Mouse (Mus musculus) ovary, postnatal 10 days (tissue): ENCODE results near the gene Adcy9.
"Not testable (repeated sequence)": the region's sequence is repeated elsewhere in the genome, so short reads cannot be mapped to it uniquely, and the experiment has no call there.

Experiments
- DNase-seq: peaks from one replicate; pipeline ENCODE4 v3.0.0; 2022; ENCODE audit warnings: low spot score

Gene Adcy9

GRCm38 (mm10) chr16:4270911-4271310 is 149.4 kb downstream of the Adcy9 start:
- no peak for DNase-seq

GRCm38 (mm10) chr16:4267857-4268666 is 152.2 kb downstream of the Adcy9 start:
- peak; percentile 67 for DNase-seq

DNA sequence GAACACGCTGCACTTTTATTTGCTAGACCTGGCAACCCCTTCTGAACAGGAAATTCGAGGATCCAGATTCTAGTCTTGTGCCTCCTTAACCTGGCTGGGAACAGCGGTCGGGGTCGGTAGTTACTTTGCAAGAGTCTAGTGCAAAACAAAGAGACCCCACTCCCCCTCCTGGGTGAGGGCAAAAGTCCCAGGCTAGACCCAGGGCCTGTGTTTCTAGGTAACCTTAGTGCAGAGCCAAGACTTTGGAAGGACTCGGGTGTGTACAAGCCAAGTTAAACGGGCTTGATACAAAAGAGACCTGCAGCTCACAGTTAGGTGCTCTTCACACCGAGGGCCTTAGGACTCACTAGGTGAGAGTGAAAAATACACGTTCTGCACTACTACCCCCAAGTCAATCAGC is 152.8 kb downstream of the Adcy9 start:
- no peak for DNase-seq

- no peak for DNase-seq
Observed at GRCm38 (mm10) chr16:4265351-4265750, 154.9 kb downstream of the Adcy9 start.

GRCm38 (mm10) chr16:4263486-4263885 is 156.8 kb downstream of the Adcy9 start:
- no peak for DNase-seq

DNA sequence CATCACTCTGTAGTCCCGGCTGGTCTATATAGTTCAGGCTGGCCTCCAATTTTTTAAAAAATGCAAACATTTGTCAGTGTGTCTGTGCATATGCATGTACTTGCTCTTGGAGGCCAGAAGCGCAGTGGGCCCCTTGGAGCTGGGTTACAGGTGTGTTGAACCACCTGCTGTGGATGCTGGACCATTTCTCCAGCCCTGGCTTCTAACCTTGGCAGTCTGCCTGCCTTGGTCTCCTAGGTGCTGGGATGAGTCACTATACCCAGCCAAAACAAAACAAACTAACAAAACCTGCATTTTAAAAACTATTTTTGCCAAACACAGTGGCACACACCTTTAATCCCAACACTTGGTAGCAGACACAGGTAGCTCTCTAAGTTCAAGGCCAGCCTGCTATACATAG is 162.8 kb downstream of the Adcy9 start:
- DNase-seq, result no peak

GRCm38 (mm10) chr16:4248791-4249190 is 171.5 kb downstream of the Adcy9 start:
- DNase-seq, result no peak

DNA sequence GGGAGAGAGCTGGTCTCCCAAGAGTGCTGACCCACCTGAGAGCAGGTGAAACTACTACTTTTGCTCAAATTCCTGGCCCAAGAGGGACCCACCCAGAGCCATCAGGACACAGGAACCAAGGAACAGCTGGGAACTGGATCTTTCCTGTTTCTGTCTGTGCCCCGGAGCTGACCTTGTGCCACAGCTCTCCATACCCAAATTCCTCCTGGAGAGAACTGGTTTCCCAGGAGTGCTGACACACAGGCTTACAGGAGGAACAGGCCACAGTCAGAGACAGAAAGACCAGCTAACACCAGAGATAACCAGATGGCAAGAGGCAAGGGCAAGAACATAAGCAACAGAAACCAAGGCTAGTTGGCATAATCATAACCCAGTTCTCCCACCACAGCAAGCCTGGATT is 175.1 kb downstream of the Adcy9 start:
- DNase-seq, result not testable (repeated sequence)
